ENCODE assay signal across 15 mouse cellular contexts in the genomic region with DNA sequence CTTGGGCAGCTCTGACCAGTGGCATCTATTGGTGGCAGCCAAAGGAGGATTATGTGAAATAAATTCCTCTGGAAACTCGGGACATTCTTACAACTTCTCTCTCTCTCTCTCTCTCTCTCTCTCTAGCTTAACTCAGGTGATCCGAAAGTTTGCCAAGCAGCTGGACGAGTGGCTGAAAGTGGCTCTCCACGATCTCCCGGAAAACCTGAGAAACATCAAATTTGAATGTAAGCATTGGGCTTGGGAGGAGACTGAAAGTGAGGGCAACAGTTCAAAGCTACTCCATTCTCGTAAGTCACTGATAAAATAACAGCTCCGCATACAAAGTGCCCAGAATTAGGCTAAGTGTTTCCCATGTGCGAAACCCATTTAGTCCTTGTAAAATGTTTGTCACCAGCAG. TPM values are rescaled to one million over a fixed set of nuclear protein-coding genes. Genes with fewer than 3 reads are reported as not detected.
A peak's percentile ranks its signal among the peaks of the same experiment; 100 is the strongest.
DNase-seq lines count a peak whose midpoint lies in the region; ATAC-seq and TF ChIP-seq lines count a peak whose summit lies in the region.
"Had no signal": no experiment of that assay in that cellular context is flagged by ENCODE, and none has a peak within 500 bp of the region (broad histone marks: within the 10 kb centered on the region; RNA-seq: fewer than 3 reads in every experiment).

No protein-coding gene starts in this region.

- H3K9me3 ChIP-seq in heart, embryonic 14.5 days (ENCODE audit: control insufficient read depth, low read length), result no peaks in the 10 kb centered on the region
- H3K9me3 ChIP-seq in neural tube, embryonic 11.5 days (ENCODE audit: control insufficient read depth, low read length), result no peaks in the 10 kb centered on the region
- no peaks in the 10 kb centered on the region for H3K9me3 ChIP-seq in lung, postnatal 0 days (ENCODE audit: low read length)
- H3K9me3 ChIP-seq: embryonic facial prominence, embryonic 12.5 days had no signal

- H3K36me3 ChIP-seq in heart, embryonic 14.5 days (ENCODE audit: control insufficient read depth, insufficient read depth, low read length), result no peaks in the 10 kb centered on the region
- H3K36me3 ChIP-seq in neural tube, embryonic 11.5 days (ENCODE audit: control insufficient read depth, insufficient read depth, low read length), result no peaks in the 10 kb centered on the region
- H3K36me3 ChIP-seq in lung, postnatal 0 days (ENCODE audit: insufficient read depth, low read length), result no peaks in the 10 kb centered on the region
- H3K36me3 ChIP-seq: embryonic facial prominence, embryonic 12.5 days had no signal

- no peak overlapping the region for H3K4me3 ChIP-seq in heart, embryonic 14.5 days (ENCODE audit: control insufficient read depth in 1 of 2, insufficient read depth in 1 of 2, low read depth in 1 of 2, low read length in 2 of 2)
- no peak overlapping the region for H3K4me3 ChIP-seq in neural tube, embryonic 11.5 days (ENCODE audit: low read depth, low read length)
- no peak overlapping the region for H3K4me3 ChIP-seq in lung, postnatal 0 days (ENCODE audit: low read depth, low read length)
- H3K4me3 ChIP-seq: embryonic facial prominence, embryonic 12.5 days had no signal

- peaks cover 3 to 8% of the 10 kb centered on the region in 2 experiments; a peak in 2 of 4 replicates for H3K4me1 ChIP-seq in heart, embryonic 14.5 days (ENCODE audit: control insufficient read depth in 2 of 2, insufficient read depth in 2 of 2, low read length in 2 of 2)
- peaks cover 20% of the 10 kb centered on the region for H3K4me1 ChIP-seq in neural tube, embryonic 11.5 days (ENCODE audit: control insufficient read depth, insufficient read depth, low read length)
- no peaks in the 10 kb centered on the region for H3K4me1 ChIP-seq in lung, postnatal 0 days (ENCODE audit: insufficient read depth, low read depth, low read length)

- peak; percentile 67 for TF ChIP-seq EP300 in lung, postnatal 0 days (IDR thresholded peaks at IDR 0.05)

- WGBS in heart, embryonic 14.5 days, result 26% methylated on average over 8 of the region's 8 CpGs
- 41% methylated on average over 8 of the region's 8 CpGs for WGBS in neural tube, embryonic 11.5 days
- WGBS in lung, postnatal 0 days, result 49% methylated on average over 8 of the region's 8 CpGs

- peaks cover 82% of the 10 kb centered on the region for H3K27me3 ChIP-seq in heart, embryonic 14.5 days (ENCODE audit: control insufficient read depth, insufficient read depth, low read length)
- no peaks in the 10 kb centered on the region for H3K27me3 ChIP-seq in neural tube, embryonic 11.5 days (ENCODE audit: control insufficient read depth, insufficient read depth, low read length)
- no peaks in the 10 kb centered on the region for H3K27me3 ChIP-seq in lung, postnatal 0 days (replicated peaks; ENCODE audit: insufficient read depth, low read length)
- H3K27me3 ChIP-seq: embryonic facial prominence, embryonic 12.5 days had no signal

- no peak for TF ChIP-seq CTCF in lung, postnatal 0 days (IDR thresholded peaks at IDR 0.05)

- no peak for DNase-seq in heart, adult 9 months (ENCODE audit: low spot score in 2 of 2)
- no peak for DNase-seq in neural tube, embryonic 11.5 days (ENCODE audit: low spot score)
- no peak for DNase-seq in neural tube, embryonic 10.5 days (ENCODE audit: extremely low spot score, low spot score)
- DNase-seq in lung, postnatal 0 days (ENCODE audit: low spot score), result peak; percentile 75
- DNase-seq in T-cell, adult 2 months (ENCODE audit: low spot score), result no peak
- DNase-seq in layer of hippocampus, adult 11-12 months (ENCODE audit: low spot score), result no peak
- DNase-seq: adrenal gland, postnatal 36 days; cerebellum, adult 8-10 months; heart, postnatal 10 days; kidney, adult 9 months; kidney, postnatal 36 days; thymus, postnatal 36 days had no signal

- no peak overlapping the region for H3K9ac ChIP-seq in heart, embryonic 14.5 days (ENCODE audit: low read length)
- H3K9ac ChIP-seq in neural tube, embryonic 11.5 days (ENCODE audit: low read length), result no peak overlapping the region
- H3K9ac ChIP-seq in lung, postnatal 0 days (replicated peaks; ENCODE audit: low read depth), result no peak overlapping the region
- H3K9ac ChIP-seq: embryonic facial prominence, embryonic 12.5 days had no signal

- ATAC-seq in heart, embryonic 14.5 days (ENCODE audit: insufficient number of reproducible peaks, insufficient read depth, low FRiP score, low read depth), result no peak
- ATAC-seq in neural tube, embryonic 11.5 days (ENCODE audit: insufficient read depth, low FRiP score, low TSS enrichment), result no peak
- peak; percentile 82 for ATAC-seq in lung, postnatal 0 days

- H3K27ac ChIP-seq in heart, embryonic 14.5 days (replicated peaks in 1 of 2; ENCODE audit: control insufficient read depth in 1 of 2, insufficient read depth in 1 of 2, low read depth in 2 of 2, low read length in 2 of 2), result no peak overlapping the region
- H3K27ac ChIP-seq in neural tube, embryonic 11.5 days (ENCODE audit: low read depth, low read length), result 0 out of 2 replicates have a peak overlapping the region, but pooled peaks have one; percentile 35
- no peak overlapping the region for H3K27ac ChIP-seq in lung, postnatal 0 days (ENCODE audit: low read length)
- H3K27ac ChIP-seq: embryonic facial prominence, embryonic 12.5 days; macrophage had no signal

- H3K4me2 ChIP-seq in heart, embryonic 14.5 days (ENCODE audit: low read length), result 0 out of 2 replicates have a peak overlapping the region, but pooled peaks have one; percentile 4
- H3K4me2 ChIP-seq in neural tube, embryonic 11.5 days (ENCODE audit: low read depth), result no peak overlapping the region
- no peak overlapping the region for H3K4me2 ChIP-seq in lung, postnatal 0 days (replicated peaks; ENCODE audit: low read depth, low read length)

RNA-seq across cellular contexts. Expression of a gene that starts 59.0 kb away (rescaled TPM):
- polyA plus RNA-seq in heart, embryonic 14.5 days (2014; fragmentation: Nextera tagmentation; extraction: Ambion mirVana), result 14.9 and 17.2 TPM in 2 replicates
- 31.7 and 32.9 TPM in 2 replicates for polyA plus RNA-seq in neural tube, embryonic 11.5 days (2014; fragmentation: Nextera tagmentation; extraction: Ambion mirVana)
- 9.6 and 12.7 TPM in 2 replicates for polyA plus RNA-seq in lung, postnatal 0 days (2015; fragmentation: Nextera tagmentation; extraction: Ambion mirVana)
